ENCODE assay signal across 9 mouse cellular contexts in the genomic region with DNA sequence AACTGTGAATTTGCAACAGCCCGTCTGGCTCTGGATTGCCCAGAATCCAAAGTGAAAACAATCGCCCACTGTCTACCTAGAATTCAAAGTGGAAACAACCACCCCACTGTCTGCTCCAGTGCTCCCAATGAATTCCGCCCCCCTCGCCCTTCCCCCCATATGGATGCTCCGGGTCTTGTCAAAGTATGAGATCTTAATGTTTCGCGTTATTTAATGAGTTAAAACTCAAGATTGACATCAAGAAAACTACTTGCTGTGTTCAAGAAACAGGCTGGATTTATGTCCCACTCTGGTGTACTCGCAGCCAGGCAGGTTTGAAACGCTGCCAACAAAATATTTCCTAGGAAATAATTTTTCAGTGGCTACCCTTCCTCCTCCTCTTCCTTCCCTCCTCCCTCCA. TPM values are rescaled to one million over a fixed set of nuclear protein-coding genes. Genes with fewer than 3 reads are reported as not detected.
A peak's percentile ranks its signal among the peaks of the same experiment; 100 is the strongest.
DNase-seq lines count a peak whose midpoint lies in the region; ATAC-seq and TF ChIP-seq lines count a peak whose summit lies in the region.
"Had no signal": no experiment of that assay in that cellular context is flagged by ENCODE, and none has a peak within 500 bp of the region (broad histone marks: within the 10 kb centered on the region; RNA-seq: fewer than 3 reads in every experiment).

No protein-coding gene starts in this region.

- ATAC-seq in lung, embryonic 14.5 days (ENCODE audit: insufficient read depth): no peak
- ATAC-seq in hindbrain, postnatal 0 days: no peak; the same call in 1 of the 2 replicates
- ATAC-seq in midbrain, embryonic 16.5 days: no peak
- no peak for ATAC-seq in activated CD4-positive, CD25-positive, alpha-beta regulatory T cell, adult 4 months
- no peak for ATAC-seq in CD4-positive, CD25-positive, alpha-beta regulatory T cell, adult 4 months

- no peak overlapping the region for H3K9ac ChIP-seq in lung, embryonic 14.5 days
- H3K9ac ChIP-seq in hindbrain, postnatal 0 days (replicated peaks; ENCODE audit: low read length): no peak overlapping the region
- H3K9ac ChIP-seq in midbrain, embryonic 16.5 days (ENCODE audit: low read depth, low read length): no peak overlapping the region

- DNase-seq in cerebellum, adult 9-10 months: peak; percentile 63
- no peak for DNase-seq in cerebellum, adult 8-10 months
- DNase-seq in lung, embryonic 14.5 days: peak; percentile 80
- no peak for DNase-seq in lung, adult 18-20 months
- peak; percentile 31 for DNase-seq in hindbrain, postnatal 0 days (ENCODE audit: low spot score)

- H3K36me3 ChIP-seq in lung, embryonic 14.5 days (ENCODE audit: insufficient read depth): peaks cover 11% of the 10 kb centered on the region
- peaks cover 13% of the 10 kb centered on the region for H3K36me3 ChIP-seq in hindbrain, postnatal 0 days (ENCODE audit: insufficient read depth, low read length)
- H3K36me3 ChIP-seq in midbrain, embryonic 16.5 days (ENCODE audit: control insufficient read depth, insufficient read depth, low read length): peaks cover 12% of the 10 kb centered on the region

- H3K4me1 ChIP-seq in lung, embryonic 14.5 days (ENCODE audit: insufficient read depth): peaks cover 19% of the 10 kb centered on the region
- H3K4me1 ChIP-seq in hindbrain, postnatal 0 days (ENCODE audit: insufficient read depth, low read length): peaks cover 16% of the 10 kb centered on the region
- peaks cover 21% of the 10 kb centered on the region for H3K4me1 ChIP-seq in midbrain, embryonic 16.5 days (ENCODE audit: control insufficient read depth, insufficient read depth, low read length)

- WGBS in lung, embryonic 14.5 days: 37% methylated on average over 9 of the region's 9 CpGs
- 24% methylated on average over 9 of the region's 9 CpGs for WGBS in hindbrain, postnatal 0 days
- 59% methylated on average over 9 of the region's 9 CpGs for WGBS in midbrain, embryonic 16.5 days

- H3K4me2 ChIP-seq in lung, embryonic 14.5 days: peak overlapping the region; percentile 97
- peak overlapping the region; percentile 67 for H3K4me2 ChIP-seq in hindbrain, postnatal 0 days (ENCODE audit: low read depth, low read length)
- H3K4me2 ChIP-seq in midbrain, embryonic 16.5 days (ENCODE audit: low read length): peak overlapping the region; percentile 87

- H3K27me3 ChIP-seq in lung, embryonic 14.5 days (ENCODE audit: insufficient read depth, low read length): no peaks in the 10 kb centered on the region
- no peaks in the 10 kb centered on the region for H3K27me3 ChIP-seq in hindbrain, postnatal 0 days (ENCODE audit: insufficient read depth, low read length)
- H3K27me3 ChIP-seq in midbrain, embryonic 16.5 days (ENCODE audit: control insufficient read depth, insufficient read depth, low read depth, low read length): peaks cover 2% of the 10 kb centered on the region; the same call in 1 of the 2 replicates

- H3K27ac ChIP-seq in lung, embryonic 14.5 days (ENCODE audit: low read depth): peak overlapping the region; percentile 81
- peak overlapping the region; percentile 76 for H3K27ac ChIP-seq in hindbrain, postnatal 0 days
- H3K27ac ChIP-seq in midbrain, embryonic 16.5 days (ENCODE audit: low read length): peak overlapping the region; percentile 18; the same call in 1 of the 2 replicates

- H3K9me3 ChIP-seq in lung, embryonic 14.5 days (ENCODE audit: low read depth, low read length): no peaks in the 10 kb centered on the region
- no peaks in the 10 kb centered on the region for H3K9me3 ChIP-seq in hindbrain, postnatal 0 days (ENCODE audit: low read length)
- no peaks in the 10 kb centered on the region for H3K9me3 ChIP-seq in midbrain, embryonic 16.5 days (replicated peaks; ENCODE audit: control insufficient read depth, low read length, poor library complexity, severe bottlenecking)

- TF ChIP-seq CTCF in lung, embryonic 14.5 days (IDR thresholded peaks at IDR 0.05; ENCODE audit: low read depth): no peak
- TF ChIP-seq CTCF in hindbrain, postnatal 0 days (IDR thresholded peaks at IDR 0.05; ENCODE audit: low read depth): no peak

- 0 out of 2 replicates have a peak overlapping the region, but pooled peaks have one; percentile 88 for H3K4me3 ChIP-seq in lung, embryonic 14.5 days (ENCODE audit: low read depth, low read length)
- H3K4me3 ChIP-seq in hindbrain, postnatal 0 days (ENCODE audit: low read length): peak overlapping the region; percentile 92; the same call in 1 of the 2 replicates
- H3K4me3 ChIP-seq in midbrain, embryonic 16.5 days (ENCODE audit: low read depth, low read length): no peak overlapping the region

RNA-seq across cellular contexts. Expression of a gene that starts 0.6 kb away (rescaled TPM):
- 20.2 and 22.5 TPM in 2 replicates for polyA plus RNA-seq in lung, embryonic 14.5 days (2014; fragmentation: Nextera tagmentation; extraction: Ambion mirVana)
- total RNA-seq in hindbrain, postnatal 0 days (2014; rRNA removed): 62.9 and 70.9 TPM in 2 replicates
- 10.3 and 11.0 TPM in 2 replicates for polyA plus RNA-seq in hindbrain, postnatal 0 days (2015; fragmentation: Nextera tagmentation; extraction: Ambion mirVana)
- polyA plus RNA-seq in midbrain, embryonic 16.5 days (2015; fragmentation: Nextera tagmentation; extraction: Ambion mirVana): 9.5 and 11.1 TPM in 2 replicates
- 10 to 100 TPM in 1 of 2 experiments, 1 to 10 TPM in 1; 8.9 to 11.4 TPM for polyA plus RNA-seq in activated CD4-positive, CD25-positive, alpha-beta regulatory T cell, adult 4 months (2017; shearing (Covaris generic))
- 1 to 10 TPM; 8.3 to 9.4 TPM for polyA plus RNA-seq in CD4-positive, CD25-positive, alpha-beta regulatory T cell, adult 4 months (2017; shearing (Covaris generic))

RNA-seq across cellular contexts. Expression of a gene that starts 3.5 kb away (rescaled TPM):
- 40.0 and 42.4 TPM in 2 replicates for polyA plus RNA-seq in lung, embryonic 14.5 days (2014; fragmentation: Nextera tagmentation; extraction: Ambion mirVana)
- total RNA-seq in hindbrain, postnatal 0 days (2014; rRNA removed): 30.0 and 46.2 TPM in 2 replicates
- polyA plus RNA-seq in hindbrain, postnatal 0 days (2015; fragmentation: Nextera tagmentation; extraction: Ambion mirVana): 22.6 and 22.8 TPM in 2 replicates
- polyA plus RNA-seq in midbrain, embryonic 16.5 days (2015; fragmentation: Nextera tagmentation; extraction: Ambion mirVana): 20.8 and 21.2 TPM in 2 replicates
- 1 to 10 TPM; 2.8 to 4.0 TPM for polyA plus RNA-seq in activated CD4-positive, CD25-positive, alpha-beta regulatory T cell, adult 4 months (2017; shearing (Covaris generic))
- 1 to 10 TPM; 5.2 to 8.7 TPM for polyA plus RNA-seq in CD4-positive, CD25-positive, alpha-beta regulatory T cell, adult 4 months (2017; shearing (Covaris generic))

RNA-seq across cellular contexts. Expression of a gene that starts 35.6 kb away (rescaled TPM):
- polyA plus RNA-seq in lung, embryonic 14.5 days (2014; fragmentation: Nextera tagmentation; extraction: Ambion mirVana): 31.7 and 32.6 TPM in 2 replicates
- total RNA-seq in hindbrain, postnatal 0 days (2014; rRNA removed): 86.1 and 88.6 TPM in 2 replicates
- 84.9 and 86.8 TPM in 2 replicates for polyA plus RNA-seq in hindbrain, postnatal 0 days (2015; fragmentation: Nextera tagmentation; extraction: Ambion mirVana)
- 107 and 108 TPM in 2 replicates for polyA plus RNA-seq in midbrain, embryonic 16.5 days (2015; fragmentation: Nextera tagmentation; extraction: Ambion mirVana)
- 10 to 100 TPM; 17.2 to 23.9 TPM for polyA plus RNA-seq in activated CD4-positive, CD25-positive, alpha-beta regulatory T cell, adult 4 months (2017; shearing (Covaris generic))
- 10 to 100 TPM; 19.5 to 31.9 TPM for polyA plus RNA-seq in CD4-positive, CD25-positive, alpha-beta regulatory T cell, adult 4 months (2017; shearing (Covaris generic))

RNA-seq across cellular contexts. Expression of a gene that starts 45.5 kb away (rescaled TPM):
- polyA plus RNA-seq in lung, embryonic 14.5 days (2014; fragmentation: Nextera tagmentation; extraction: Ambion mirVana): not detected in 2 replicates
- 1.3 TPM in 1 of 2 replicates, not detected in the other for total RNA-seq in hindbrain, postnatal 0 days (2014; rRNA removed)
- 0.19 and 0.72 TPM in 2 replicates for polyA plus RNA-seq in hindbrain, postnatal 0 days (2015; fragmentation: Nextera tagmentation; extraction: Ambion mirVana)
- not detected in 2 replicates for polyA plus RNA-seq in midbrain, embryonic 16.5 days (2015; fragmentation: Nextera tagmentation; extraction: Ambion mirVana)
- polyA plus RNA-seq in activated CD4-positive, CD25-positive, alpha-beta regulatory T cell, adult 4 months (2017; shearing (Covaris generic)): not detected
- not detected for polyA plus RNA-seq in CD4-positive, CD25-positive, alpha-beta regulatory T cell, adult 4 months (2017; shearing (Covaris generic))
- total RNA-seq: neutrophil, adult 5-6 weeks had no signal

Comparison
In these comparisons a context has a peak if more than half of its experiments do, and no peak if none do; other contexts are left out.
1. DNase-seq: peak in cerebellum, adult 9-10 months (single experiment), lung, embryonic 14.5 days (single experiment) and hindbrain, postnatal 0 days (single experiment); none in cerebellum, adult 8-10 months (single experiment) and lung, adult 18-20 months (0 of 2).
2. H3K27ac ChIP-seq: peak in every context shown above with its lines; median percentile 81 in lung, embryonic 14.5 days; 76 in hindbrain, postnatal 0 days; 18 in midbrain, embryonic 16.5 days.
3. Peak in every context shown above with its lines, with median percentiles within 50 percentile points of each other: H3K4me2 ChIP-seq.